Mouse (Mus musculus) subcutaneous adipose tissue, adult 2 months (tissue): ENCODE measurements around the gene Gm7544. TPM values are rescaled to one million over a fixed set of nuclear protein-coding genes. Genes with fewer than 3 reads are reported as not detected.

ENCODE experiments used
- polyA plus RNA-seq: library from polyadenylated mRNA; depleted of rRNA; stranded (reverse); fragments of >200 nt; gene quantifications from 2 replicates; pipeline ENCODE4 v1.2.3, GENCODE M21; 2012; ENCODE audit warnings: low replicate concordance; rRNA removed

Gene Gm7544
- polyA plus RNA-seq: not detected in 2 replicates

DNA sequence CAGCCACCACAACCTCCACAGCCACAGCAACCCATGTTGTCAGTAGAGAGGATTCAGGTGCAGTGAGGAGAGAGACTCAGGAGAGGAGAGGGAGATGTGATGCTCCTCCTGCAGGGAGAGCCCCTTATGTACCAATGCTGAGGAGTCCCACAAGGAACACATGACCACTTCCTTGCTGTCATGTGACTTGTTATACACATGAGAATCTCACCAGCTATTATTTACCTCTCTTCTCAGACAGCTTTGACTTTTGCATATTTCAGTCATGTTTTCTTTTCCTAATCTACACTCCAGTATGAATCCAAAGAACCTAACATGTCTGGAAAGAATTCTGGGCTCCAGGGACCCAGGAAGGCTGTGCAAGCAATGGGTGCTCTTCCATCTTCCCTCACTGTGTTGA lies at the start of gene Gm7544:
Gene Gm7544, minus strand, starts transcription at position 101 of the 400 bp plus-strand sequence.

GRCm38 (mm10) chr1:83000306-83000705 lies 44.5 kb upstream of the Gm7544 start, which contains the start of gene Gm47959:
TSS of gene Gm47959 (plus strand) at chr1:83000548.

DNA sequence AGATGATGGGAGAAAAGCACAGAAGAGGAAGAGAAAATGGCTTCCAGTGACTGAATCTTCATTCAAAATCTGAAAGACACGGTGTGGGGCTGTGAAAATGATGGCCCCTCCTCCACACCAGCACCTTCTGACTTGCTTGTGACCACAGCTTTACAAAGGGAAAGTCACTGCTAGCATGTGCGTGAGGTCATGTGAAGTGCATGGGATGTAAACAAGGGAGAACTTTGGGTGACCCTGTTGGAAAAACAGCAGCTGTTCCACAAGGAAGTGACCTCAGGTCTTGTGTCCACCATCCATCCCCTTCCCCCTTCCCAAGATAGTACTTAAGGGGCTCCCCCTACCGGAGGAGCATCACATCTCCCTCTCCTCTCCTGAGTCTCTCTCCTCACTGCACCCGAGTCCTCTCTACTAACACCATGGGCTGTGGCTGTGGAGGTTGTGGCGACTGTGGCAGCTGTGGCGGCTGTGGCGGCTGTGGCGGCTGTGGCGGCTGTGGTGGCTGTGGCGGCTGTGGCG lies 4.1 kb upstream of the Gm7544 start, which contains the start of gene Gm47955:
Gene Gm47955, plus strand, starts transcription at position 417 of the 516 bp plus-strand sequence.

DNA sequence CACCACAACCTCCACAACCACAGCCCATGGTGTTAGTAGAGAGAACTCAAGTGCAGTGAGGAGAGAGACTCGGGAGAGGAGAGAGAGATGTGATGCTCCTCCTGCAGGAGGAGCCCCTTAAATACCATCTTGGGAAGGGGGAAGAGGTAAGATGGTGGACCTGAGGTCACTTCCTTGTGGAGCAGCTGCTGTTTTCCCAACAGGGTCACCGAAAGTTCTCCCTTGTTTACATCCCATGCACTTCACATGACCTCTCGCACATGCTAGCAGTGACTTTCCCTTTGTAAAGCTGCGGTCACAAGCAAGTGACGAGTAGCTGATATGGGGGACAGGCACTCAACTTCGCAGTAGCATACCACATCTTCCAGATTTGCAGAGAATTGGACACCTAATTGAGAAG lies 12.5 kb downstream of the Gm7544 start, which contains the start of gene A030003K21Rik:
Gene A030003K21Rik, minus strand, starts transcription at position 94 of the 400 bp plus-strand sequence.

GRCm38 (mm10) chr1:82931326-82931725 lies 24.5 kb downstream of the Gm7544 start, which contains the start of gene Gm6217:
TSS of gene Gm6217 (minus strand) at chr1:82931399.

GRCm38 (mm10) chr1:82924650-82925049 lies 31.2 kb downstream of the Gm7544 start, which contains the start of gene A030014E15Rik:
TSS of gene A030014E15Rik (plus strand) at chr1:82924917.

GRCm38 (mm10) chr1:82913025-82913424 lies 42.8 kb downstream of the Gm7544 start, which contains the start of gene A030005L19Rik:
TSS of gene A030005L19Rik (plus strand) at chr1:82913325.

Other genes with a start within 250 kb of the Gm7544 start
- 62.7 and 73.0 TPM in 2 replicates for gene Mff, start 231.1 kb downstream of the Gm7544 start, polyA plus RNA-seq
- not detected in 2 replicates for gene Tm4sf20, start 187.6 kb downstream of the Gm7544 start, polyA plus RNA-seq
- not detected in 2 replicates for gene Gm47791, start 184.8 kb downstream of the Gm7544 start, polyA plus RNA-seq
- 36.6 and 52.2 TPM in 2 replicates for gene Agfg1, start 116.5 kb downstream of the Gm7544 start, polyA plus RNA-seq
- 0.47 and 1.1 TPM in 2 replicates for gene A030005L19Rik, start 42.7 kb downstream of the Gm7544 start, polyA plus RNA-seq
- not detected in 2 replicates for gene A030014E15Rik, start 31.1 kb downstream of the Gm7544 start, polyA plus RNA-seq
- not detected in 2 replicates for gene Gm6217, start 24.6 kb downstream of the Gm7544 start, polyA plus RNA-seq
- not detected in 2 replicates for gene A030003K21Rik, start 12.6 kb downstream of the Gm7544 start, polyA plus RNA-seq
- not detected in 2 replicates for gene Gm47955, start 4.3 kb upstream of the Gm7544 start, polyA plus RNA-seq
- not detected in 2 replicates for gene Gm47959, start 44.5 kb upstream of the Gm7544 start, polyA plus RNA-seq
- 0.95 and 1.2 TPM in 2 replicates for gene Slc19a3, start 82.4 kb upstream of the Gm7544 start, polyA plus RNA-seq
- not detected in 2 replicates for gene Krtap28-10, start 86.5 kb upstream of the Gm7544 start, polyA plus RNA-seq
- gene Gm47969, start 88.9 kb upstream of the Gm7544 start, polyA plus RNA-seq: not detected in 2 replicates
- gene A030005K14Rik, start 103.4 kb upstream of the Gm7544 start, polyA plus RNA-seq: not detected in 2 replicates
- 0.16 TPM in 1 of 2 replicates, not detected in the other for gene Krtap28-13, start 104.9 kb upstream of the Gm7544 start, polyA plus RNA-seq
- not detected in 2 replicates for gene Ccl20, start 160.8 kb upstream of the Gm7544 start, polyA plus RNA-seq
- 0.09 TPM in 1 of 2 replicates, not detected in the other for gene Daw1, start 203.7 kb upstream of the Gm7544 start, polyA plus RNA-seq